Mouse (Mus musculus) common myeloid progenitor, adult 5-6 weeks (primary cell): ENCODE measurements around the gene Zfp989. TPM values are rescaled to one million over a fixed set of nuclear protein-coding genes. Genes with fewer than 3 reads are reported as not detected.
"Not testable (repeated sequence)": the region's sequence is repeated elsewhere in the genome, so short reads cannot be mapped to it uniquely, and the experiment has no call there.

ENCODE experiments used
- ATAC-seq: replicated peaks from 2 replicates; pipeline ENCODE4 v1.8.0; 2016; ENCODE audit warnings: low read depth, mild to moderate bottlenecking, moderate TSS enrichment, inconsistent platforms; ENCODE audit not compliant: poor library complexity, severe bottlenecking
- total RNA-seq: library from RNA; stranded (forward); fragments of 200-1000, 187-1606 nt; gene quantifications from 2 replicates; pipeline ENCODE4 v1.2.3, GENCODE M21; 2017

The Zfp989 gene
- 0.14 TPM in 1 of 2 replicates, not detected in the other for total RNA-seq

DNA sequence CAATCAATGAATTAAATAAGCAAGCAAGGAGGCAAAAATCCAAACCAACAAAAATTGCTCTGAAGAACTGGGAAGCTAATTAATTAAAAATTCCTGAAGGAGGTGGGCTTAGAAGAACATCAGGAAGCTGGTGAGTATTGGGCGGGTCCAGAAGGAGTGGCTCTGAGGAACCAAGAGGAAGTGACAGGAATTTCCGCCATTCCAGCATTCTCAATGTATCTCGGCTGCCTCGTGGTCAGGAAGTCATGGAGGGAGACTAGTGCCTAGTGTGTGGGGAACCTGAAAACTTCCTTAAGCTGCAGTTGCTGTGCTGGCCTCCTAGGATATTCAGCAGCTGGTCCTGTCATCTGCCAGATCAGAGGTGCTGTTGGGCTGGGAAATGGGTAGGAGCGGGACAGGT is at the start of gene Zfp989:
Zfp989 (plus strand) TSS at position 220 of the 400 bp plus-strand sequence.
- not testable (repeated sequence) for ATAC-seq

DNA sequence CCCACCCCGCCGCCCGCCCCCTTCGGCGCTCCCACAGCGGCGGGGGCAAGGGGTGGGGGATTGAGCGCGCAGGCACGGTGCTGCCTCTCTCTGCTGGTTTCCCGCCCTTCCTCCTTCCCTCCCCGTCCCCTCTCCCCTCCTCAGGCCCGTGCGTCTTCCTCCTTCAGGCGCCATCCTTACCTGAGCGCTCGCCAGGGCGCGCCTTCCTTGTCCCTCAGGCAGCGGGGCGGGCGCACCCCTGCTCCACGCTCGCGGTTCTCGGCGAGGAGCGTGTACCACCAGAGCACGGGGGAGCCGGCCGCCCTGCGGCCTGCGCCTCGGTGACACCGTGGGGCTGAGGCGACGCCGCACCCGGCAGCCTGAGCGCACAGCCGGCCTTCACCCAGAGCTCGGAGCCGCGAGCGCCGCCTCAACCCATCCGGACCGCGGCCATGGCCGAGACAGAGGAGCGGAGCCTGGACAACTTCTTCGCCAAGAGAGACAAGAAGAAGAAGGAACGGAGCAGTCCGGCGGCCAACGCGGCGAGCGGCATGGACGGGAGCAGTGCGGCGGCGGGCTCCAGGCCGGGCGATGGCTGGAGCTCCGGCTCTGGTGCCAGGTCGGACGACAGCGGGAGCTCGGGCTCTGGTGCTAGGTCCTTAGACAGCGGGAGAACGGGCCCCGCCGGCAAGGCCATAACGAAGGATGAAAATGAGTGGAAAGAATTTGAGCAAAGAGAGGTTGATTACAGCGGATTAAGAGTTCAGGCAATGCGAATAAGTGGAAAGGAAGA is 39.3 kb upstream of the Zfp989 start:
- peak; percentile 32; the same call in 1 of the 2 replicates for ATAC-seq

DNA sequence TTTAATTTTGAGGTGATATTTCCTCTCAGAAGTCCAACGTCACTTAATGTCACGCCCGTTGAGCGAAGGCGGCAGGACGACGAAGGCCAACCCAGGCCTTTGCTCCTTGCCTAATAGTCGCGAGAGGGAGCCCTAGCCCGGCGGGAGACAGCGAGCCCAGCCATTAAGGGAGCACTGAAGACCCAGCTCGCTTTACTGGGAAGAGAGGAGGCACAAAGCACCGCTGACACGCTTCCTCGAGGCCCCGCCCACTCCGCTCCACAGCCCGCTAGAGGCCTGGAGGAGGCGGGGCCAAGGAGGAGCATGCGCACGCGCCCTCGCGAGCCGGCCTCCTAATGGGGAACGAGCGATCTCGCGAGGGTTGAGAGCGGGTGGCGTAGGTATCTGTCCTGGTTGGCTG is 30.1 kb upstream of the Zfp989 start:
- ATAC-seq, result not testable (repeated sequence)

DNA sequence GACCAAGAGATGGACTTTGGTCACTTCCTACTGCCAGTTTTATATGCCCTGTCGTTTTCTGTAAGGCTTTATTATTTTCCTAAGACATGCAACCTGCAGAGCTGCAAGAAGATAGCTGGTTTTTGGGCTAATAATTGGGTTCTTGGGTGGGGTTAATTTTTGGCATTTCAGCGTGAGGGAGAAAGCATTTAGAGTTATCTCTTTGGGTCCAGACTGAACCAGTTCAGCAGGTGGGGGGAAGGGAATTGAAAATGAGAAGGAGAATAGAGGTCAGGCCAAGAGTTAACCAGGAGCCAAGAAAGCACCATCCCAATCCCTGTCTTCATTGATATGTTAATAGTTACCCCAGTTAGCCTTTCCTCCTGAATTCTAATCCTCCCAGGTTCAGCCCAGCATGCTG is 4.8 kb downstream of the Zfp989 start:
- ATAC-seq, result not testable (repeated sequence)

DNA sequence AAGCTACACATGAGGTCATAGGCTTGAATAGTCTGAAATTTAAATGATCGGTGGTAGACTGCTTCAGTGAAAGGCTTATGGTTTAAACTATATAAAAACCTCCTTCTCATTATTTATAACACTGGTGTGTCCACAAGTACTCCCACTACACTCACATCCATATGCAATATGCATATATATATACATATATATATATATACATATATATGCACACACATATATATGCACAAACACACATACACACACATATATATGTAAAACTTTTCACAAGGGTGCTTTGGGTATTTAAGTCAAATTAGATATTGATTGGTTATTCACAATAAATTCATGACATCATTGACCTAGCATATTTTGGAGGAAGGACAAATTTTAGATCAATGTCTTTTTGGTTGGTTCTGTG is 46.6 kb downstream of the Zfp989 start:
- not testable (repeated sequence) for ATAC-seq

GRCm38 (mm10) chr4:147021550-147021949 is 49.8 kb downstream of the Zfp989 start, which contains the start of gene Rex2:
Gene Rex2, plus strand, starts transcription at chr4:147021850.
- not testable (repeated sequence) for ATAC-seq

DNA sequence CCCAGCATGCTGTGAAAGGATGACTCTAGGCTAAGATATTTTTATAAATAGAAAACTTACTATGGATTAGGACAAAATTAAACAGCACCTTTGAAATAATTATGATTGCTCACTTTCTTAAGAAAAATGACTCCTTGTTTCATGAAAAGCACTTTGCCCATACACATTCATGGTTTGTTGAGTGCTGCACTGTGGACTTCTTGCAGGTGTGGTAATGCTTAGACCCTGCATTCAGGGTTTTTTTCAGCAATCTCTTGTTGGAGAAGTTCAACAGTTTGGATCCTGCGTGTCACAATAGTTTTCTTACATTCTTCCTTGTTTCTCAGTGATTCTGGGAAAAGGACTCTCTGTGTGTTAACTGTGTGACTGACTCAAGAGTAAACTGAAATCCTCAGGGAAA is 54.6 kb downstream of the Zfp989 start:
- ATAC-seq, result not testable (repeated sequence)

- ATAC-seq, result not testable (repeated sequence)
These were observed 59.7 kb downstream of the Zfp989 start for GRCm38 (mm10) chr4:147031308-147032036.

Other genes with a start within 250 kb of the Zfp989 start
- not detected in 2 replicates for gene Gm21411, start 62.4 kb upstream of the Zfp989 start, total RNA-seq
- gene Rex2, start 49.9 kb downstream of the Zfp989 start, total RNA-seq, result not detected in 2 replicates
- 30.8 and 38.1 TPM in 2 replicates for gene Zfp991, start 160.1 kb downstream of the Zfp989 start, total RNA-seq